Mouse (Mus musculus) intestine, embryonic 15.5 days (tissue): ENCODE measurements around the gene Olfr171. TPM values are rescaled to one million over a fixed set of nuclear protein-coding genes. Genes with fewer than 3 reads are reported as not detected.
"Not testable (repeated sequence)": the region's sequence is repeated elsewhere in the genome, so short reads cannot be mapped to it uniquely, and the experiment has no call there.

Source experiments
- ATAC-seq: fragments of 200-750 bp; cut with Nextera tagmentation; 2 replicates; pipeline ENCODE4 v1.8.0; 2017; ENCODE audit warnings: moderate TSS enrichment, moderate library complexity
- H3K27ac ChIP-seq: fragments of 300-500 bp; sonication (generic); 2 replicates; pipeline ENCODE4 v1.5.1; 2015; ENCODE audit warnings: mild to moderate bottlenecking, inconsistent platforms
- H3K27me3 ChIP-seq: fragments of 300-500 bp; sonication (generic); replicated peaks from 2 replicates; pipeline ENCODE4 v1.6.1; 2015; ENCODE audit warnings: inconsistent platforms
- H3K36me3 ChIP-seq: fragments of 300-500 bp; sonication (generic); 2 replicates; pipeline ENCODE4 v1.6.1; 2015; ENCODE audit warnings: inconsistent platforms
- H3K4me1 ChIP-seq: fragments of 300-500 bp; sonication (generic); replicated peaks from 2 replicates; pipeline ENCODE4 v1.6.1; 2015; ENCODE audit warnings: inconsistent platforms
- H3K4me2 ChIP-seq: fragments of 300-500 bp; sonication (generic); replicated peaks from 2 replicates; pipeline ENCODE4 v1.6.1; 2015; ENCODE audit warnings: mild to moderate bottlenecking, inconsistent platforms
- H3K4me3 ChIP-seq: fragments of 300-500 bp; sonication (generic); replicated peaks from 2 replicates; pipeline ENCODE4 v1.5.1; 2015; ENCODE audit warnings: inconsistent platforms
- H3K9ac ChIP-seq: fragments of 300-500 bp; sonication (generic); 2 replicates; pipeline ENCODE4 v1.6.1; 2015; ENCODE audit warnings: inconsistent platforms
- H3K9me3 ChIP-seq: fragments of 300-500 bp; sonication (generic); 2 replicates; pipeline ENCODE4 v1.6.1; 2016; ENCODE audit warnings: inconsistent platforms
- WGBS: fragments of 180-500 bp; shearing (Covaris S2); methylation state at CpG from one replicate; pipeline ENCODE4 v1.1.7; 2015; 5-methylcytosine and 5-hydroxymethylcytosine counted together
- polyA plus RNA-seq: library from polyadenylated mRNA; unstranded; fragments of >200 nt; fragmentation: Nextera tagmentation; extraction: Ambion mirVana; gene quantifications from 2 replicates; pipeline ENCODE4 v1.2.1, GENCODE M21; 2015

Gene Olfr171
- polyA plus RNA-seq: not detected in 2 replicates

DNA sequence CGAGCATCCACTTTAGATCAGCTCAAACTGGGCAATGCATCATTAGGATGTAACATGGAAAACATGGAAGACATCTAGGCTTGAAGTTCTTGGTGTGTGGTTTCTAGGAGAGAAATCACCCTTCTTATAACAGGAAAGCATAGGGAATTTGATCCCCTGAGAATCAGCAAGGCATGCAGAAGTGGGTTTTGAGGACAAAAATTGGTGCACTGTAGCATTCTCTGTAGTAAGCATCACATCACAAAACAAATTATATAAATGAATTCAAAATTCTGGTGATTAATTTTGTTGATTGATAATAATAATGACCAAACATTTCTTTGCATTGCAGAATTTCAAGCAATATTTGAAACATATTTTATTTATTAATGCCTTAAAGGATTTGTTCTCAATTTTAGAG lies at the start of gene Olfr171:
Gene Olfr171 (minus strand): TSS at position 101 of the 400 bp plus-strand sequence.
- ATAC-seq: no peak

DNA sequence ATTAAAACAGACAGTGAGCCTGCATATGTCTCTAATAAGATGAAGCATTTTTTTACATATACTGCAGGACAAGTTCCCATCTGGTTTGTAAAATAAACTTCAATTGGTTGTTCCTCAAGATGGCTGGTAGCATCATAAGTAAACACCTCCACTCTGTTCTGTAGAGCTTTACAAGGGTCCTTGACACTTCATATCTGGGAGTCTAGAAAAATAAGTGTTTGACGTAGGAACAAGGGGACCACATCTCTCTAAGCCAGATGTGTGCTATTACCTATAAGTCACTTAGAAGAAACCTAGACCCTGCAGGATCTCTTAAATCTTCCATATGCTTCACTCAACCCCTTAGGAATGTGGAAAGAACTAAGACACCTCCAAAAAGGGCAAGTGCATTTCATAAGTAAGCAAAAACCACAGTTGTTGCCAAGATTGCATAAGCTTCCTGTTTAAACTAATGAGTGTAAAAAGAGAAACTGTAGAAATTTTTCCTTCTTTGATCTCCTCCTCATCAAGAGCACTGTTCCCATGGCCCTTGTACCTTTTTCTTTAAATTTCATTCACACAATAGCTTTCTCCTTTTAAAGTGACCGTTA lies 41.1 kb upstream of the Olfr171 start:
- WGBS: 79% methylated on average over 2 of the region's 2 CpGs
- H3K4me1 ChIP-seq: no peaks in the 10 kb centered on the region

More for the DNA sequence above, at the start of gene Olfr171:
- no peaks in the 10 kb centered on the region for H3K4me1 ChIP-seq
- no peak within 1 kb of the TSS for H3K27ac ChIP-seq
- no peaks in the 10 kb centered on the region for H3K9me3 ChIP-seq
- no peaks in the 10 kb centered on the region for H3K36me3 ChIP-seq
- H3K27me3 ChIP-seq: no peaks in the 10 kb centered on the region
- H3K4me2 ChIP-seq: no peak within 1 kb of the TSS
- H3K9ac ChIP-seq: no peak within 1 kb of the TSS
- WGBS: 82% methylated on average over 1 of the region's 1 CpGs
- no peak within 1 kb of the TSS for H3K4me3 ChIP-seq

DNA sequence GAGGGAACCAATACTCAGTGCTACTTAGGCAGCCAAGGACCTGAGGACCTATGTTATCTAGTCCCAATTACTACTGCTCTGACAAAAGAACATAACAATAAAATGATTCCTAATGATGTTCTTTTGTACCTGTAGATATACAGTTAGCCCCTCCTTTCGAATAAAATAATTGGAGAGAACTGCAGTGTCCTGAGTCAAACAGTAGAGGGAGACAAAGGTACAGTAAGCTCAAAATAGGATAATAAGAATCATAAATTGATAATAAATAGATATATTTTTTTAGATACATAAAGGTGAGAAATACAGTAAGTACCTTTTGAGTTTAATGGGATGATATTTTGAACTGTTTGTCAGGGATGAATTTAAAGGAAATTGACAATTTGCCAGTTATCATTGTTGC lies 36.6 kb upstream of the Olfr171 start:
- WGBS: 51% methylated on average over 1 of the region's 1 CpGs
- Histone ChIP-seq H3K4me3 (no peak overlapping the region), H3K9me3 (no peaks in the 10 kb centered on the region), H3K4me1 (no peaks in the 10 kb centered on the region), H3K36me3 (no peaks in the 10 kb centered on the region), H3K27ac (no peak overlapping the region), H3K4me2 (no peak overlapping the region), H3K27me3 (no peaks in the 10 kb centered on the region), H3K9ac (no peak overlapping the region)
- no peak for ATAC-seq

More for the DNA sequence above, 41.1 kb upstream of the Olfr171 start:
- Histone ChIP-seq H3K9me3 (no peaks in the 10 kb centered on the region), H3K36me3 (no peaks in the 10 kb centered on the region), H3K4me3 (no peak overlapping the region), H3K27ac (no peak overlapping the region), H3K27me3 (no peaks in the 10 kb centered on the region), H3K9ac (no peak overlapping the region), H3K4me2 (no peak overlapping the region)
- no peak for ATAC-seq

DNA sequence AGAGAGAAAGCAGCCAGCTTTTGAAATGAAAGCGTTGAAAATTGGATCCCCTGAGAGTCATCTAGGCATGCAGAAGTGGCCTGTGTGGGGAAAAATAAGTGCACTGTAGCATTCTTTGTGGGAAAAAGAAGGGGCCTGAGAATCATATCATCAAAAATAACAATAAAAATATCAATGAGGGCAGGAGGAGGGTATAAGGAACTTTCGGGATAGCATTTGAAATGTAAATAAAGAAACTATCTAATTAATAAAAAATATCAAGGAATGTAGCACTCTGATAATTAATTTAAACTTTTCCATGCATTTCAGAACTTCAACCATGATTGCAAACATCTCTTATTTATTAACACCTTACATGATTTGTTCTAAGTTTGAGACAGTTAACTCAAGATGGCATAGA lies 17.9 kb downstream of the Olfr171 start, which contains the start of gene Olfr170:
Gene Olfr170 (minus strand): TSS at position 101 of the 400 bp plus-strand sequence.
- H3K9me3 ChIP-seq, H3K4me1 ChIP-seq, H3K9ac ChIP-seq, H3K4me3 ChIP-seq, H3K27me3 ChIP-seq, H3K4me2 ChIP-seq, H3K36me3 ChIP-seq, H3K27ac ChIP-seq, ATAC-seq: not testable (repeated sequence)
- 92% methylated on average over 2 of the region's 2 CpGs for WGBS

DNA sequence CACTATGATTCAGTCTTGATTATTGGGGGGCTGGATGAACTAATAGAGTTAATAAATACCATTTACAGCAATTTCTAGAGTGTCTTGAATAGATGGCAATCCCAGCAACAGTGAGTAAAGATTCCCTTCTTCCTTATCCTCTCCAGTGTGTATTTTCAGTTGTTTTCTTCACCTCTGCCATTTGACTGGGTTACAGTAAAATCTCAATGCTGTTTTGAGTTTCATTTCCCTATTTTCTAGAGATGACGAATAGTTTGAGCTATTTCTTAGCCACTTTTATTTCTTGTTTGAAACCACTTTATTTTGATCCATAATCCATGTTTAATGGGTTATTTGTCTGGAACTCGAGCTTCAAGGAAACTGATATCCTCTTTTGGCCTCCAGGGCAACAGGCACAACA lies 26.6 kb downstream of the Olfr171 start:
- Histone ChIP-seq H3K27me3 (no peaks in the 10 kb centered on the region), H3K9ac (no peak overlapping the region), H3K4me1 (no peaks in the 10 kb centered on the region), H3K9me3 (no peaks in the 10 kb centered on the region), H3K27ac (no peak overlapping the region), H3K4me3 (no peak overlapping the region), H3K36me3 (no peaks in the 10 kb centered on the region), H3K4me2 (no peak overlapping the region)
- 50% methylated on average over 2 of the region's 2 CpGs for WGBS
- no peak for ATAC-seq

Other genes with a start within 250 kb of the Olfr171 start
- not detected in 2 replicates for gene Olfr165, start 206.8 kb downstream of the Olfr171 start, polyA plus RNA-seq
- not detected in 2 replicates for gene Olfr166, start 146.2 kb downstream of the Olfr171 start, polyA plus RNA-seq
- not detected in 2 replicates for gene Olfr167, start 107.7 kb downstream of the Olfr171 start, polyA plus RNA-seq
- gene Olfr168, start 94.4 kb downstream of the Olfr171 start, polyA plus RNA-seq: not detected in 2 replicates
- gene Olfr169, start 58.1 kb downstream of the Olfr171 start, polyA plus RNA-seq: not detected in 2 replicates
- not detected in 2 replicates for gene Olfr170, start 18.0 kb downstream of the Olfr171 start, polyA plus RNA-seq
- gene Lamp3, start 76.5 kb upstream of the Olfr171 start, polyA plus RNA-seq: 0.05 and 0.06 TPM in 2 replicates
- 9.4 and 11.1 TPM in 2 replicates for gene B3gnt5, start 130.3 kb upstream of the Olfr171 start, polyA plus RNA-seq